Mouse (Mus musculus) liver, postnatal 0 days (tissue): Measurements from ENCODE around the gene Tex14. TPM values are rescaled to one million over a fixed set of nuclear protein-coding genes. Genes with fewer than 3 reads are reported as not detected.
A peak's percentile ranks its signal among the peaks of the same experiment; 100 is the strongest.

Source experiments
- ATAC-seq: fragments of 200-750 bp; cut with Nextera tagmentation; 2 replicates; pipeline ENCODE4 v1.8.0; 2017; ENCODE audit warnings: mild to moderate bottlenecking, moderate library complexity
- DNase-seq: peaks from one replicate; pipeline ENCODE4 v3.0.0-alpha.2; 2016
- H3K27ac ChIP-seq: fragments of 300-500 bp; sonication (generic); 2 replicates; pipeline ENCODE4 v1.5.1; 2014; ENCODE audit warnings: antibody characterized with exemption, moderate library complexity, mild to moderate bottlenecking, low read depth
- H3K27me3 ChIP-seq: fragments of 300-500 bp; sonication (generic); 2 replicates; pipeline ENCODE4 v1.6.1; 2014; ENCODE audit warnings: low read length, control low read depth, mixed read lengths; ENCODE audit not compliant: insufficient read depth
- H3K36me3 ChIP-seq: fragments of 300-500 bp; sonication (generic); replicated peaks from 2 replicates; pipeline ENCODE4 v1.6.1; 2014; ENCODE audit warnings: mild to moderate bottlenecking, control low read depth, low read length, moderate library complexity, mixed read lengths; ENCODE audit not compliant: insufficient read depth
- H3K4me1 ChIP-seq: fragments of 300-500 bp; sonication (generic); 2 replicates; pipeline ENCODE4 v1.6.1; 2014; ENCODE audit warnings: antibody characterized with exemption, mild to moderate bottlenecking, control low read depth; ENCODE audit not compliant: insufficient read depth
- H3K4me2 ChIP-seq: fragments of 300-500 bp; sonication (generic); 2 replicates; pipeline ENCODE4 v1.6.1; 2014; ENCODE audit warnings: low read depth, mild to moderate bottlenecking, low read length, moderate library complexity, mixed read lengths
- H3K4me3 ChIP-seq: fragments of 300-500 bp; sonication (generic); 2 replicates; pipeline ENCODE4 v1.5.1; 2014; ENCODE audit warnings: low read depth, low read length
- H3K9ac ChIP-seq: fragments of 300-500 bp; sonication (generic); replicated peaks from 2 replicates; pipeline ENCODE4 v1.6.1; 2014; ENCODE audit warnings: mild to moderate bottlenecking, moderate library complexity
- H3K9me3 ChIP-seq: fragments of 300-500 bp; sonication (generic); 2 replicates; pipeline ENCODE4 v1.6.1; 2016; ENCODE audit warnings: mild to moderate bottlenecking, control low read depth, low read length, mixed read lengths
- CTCF ChIP-seq: sonication (generic); IDR thresholded peaks from 2 replicates; pipeline ENCODE4 v1.5.1; 2016; ENCODE audit warnings: antibody characterized with exemption, low read depth
- EP300 ChIP-seq: IDR thresholded peaks from 2 replicates; pipeline ENCODE4 v1.6.1; 2016; ENCODE audit warnings: antibody characterized with exemption, low read depth, mild to moderate bottlenecking
- WGBS: fragments of 180-500 bp; shearing (Covaris S2); extraction: QIAGEN DNeasy Blood & Tissue Kit; methylation state at CpG from one replicate; pipeline ENCODE4 v1.1.7; 2014; ENCODE audit not compliant: insufficient replicate concordance; 5-methylcytosine and 5-hydroxymethylcytosine counted together
- polyA plus RNA-seq: library from polyadenylated mRNA; unstranded; fragments of >200 nt; fragmentation: Nextera tagmentation; extraction: Ambion mirVana; gene quantifications from 2 replicates; pipeline ENCODE4 v1.2.1, GENCODE M21; 2015

The Tex14 gene
- polyA plus RNA-seq, 1 experiment from 2014 or later: not detected

DNA sequence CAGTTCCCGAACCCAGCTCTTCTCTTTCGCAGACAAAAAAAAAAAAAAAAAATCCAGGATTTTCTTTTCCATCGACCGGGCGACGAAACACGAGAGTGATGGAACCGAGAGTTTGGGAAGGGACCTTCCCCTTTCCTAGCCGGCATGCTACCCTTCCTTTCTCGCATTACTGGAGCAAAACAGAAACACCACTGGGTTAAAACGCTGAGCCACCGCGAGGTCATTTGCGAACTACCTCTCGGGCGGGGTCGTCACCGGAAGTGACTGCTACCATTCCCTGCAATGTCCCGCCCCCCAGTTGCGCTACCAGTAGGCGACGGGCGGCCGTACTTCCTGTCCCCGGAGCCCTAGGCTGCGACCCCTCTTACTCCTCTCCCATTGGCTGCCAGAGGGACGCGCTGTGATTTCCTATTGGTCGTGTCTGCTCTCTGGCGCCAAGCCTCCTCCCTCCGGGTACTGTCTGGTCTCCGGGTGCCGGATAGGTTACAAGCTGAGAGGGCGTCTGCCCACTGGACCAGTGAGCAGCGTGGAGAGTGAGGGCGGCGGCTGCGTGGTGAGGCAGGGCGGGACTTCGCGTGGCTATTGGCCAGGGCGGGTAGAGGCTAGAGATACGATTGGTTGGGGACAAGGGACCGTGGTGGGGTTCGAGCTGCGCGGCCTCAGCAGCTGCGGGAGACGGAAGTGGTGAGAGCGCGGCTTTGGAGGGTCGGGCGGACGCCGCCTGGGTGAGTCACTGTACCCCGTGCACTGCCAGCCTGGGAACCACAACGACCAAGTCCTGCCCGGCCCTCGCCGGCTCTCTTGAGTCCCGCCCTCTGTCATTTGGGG is 186.9 kb downstream of the Tex14 start, which contains the start of gene Mtmr4:
Mtmr4 (plus strand) TSS at position 637 of the 828 bp plus-strand sequence.
- WGBS: under 1% methylated on average over 48 of the region's 61 CpGs
- peaks cover 46% of the 10 kb centered on the region for H3K4me1 ChIP-seq

DNA sequence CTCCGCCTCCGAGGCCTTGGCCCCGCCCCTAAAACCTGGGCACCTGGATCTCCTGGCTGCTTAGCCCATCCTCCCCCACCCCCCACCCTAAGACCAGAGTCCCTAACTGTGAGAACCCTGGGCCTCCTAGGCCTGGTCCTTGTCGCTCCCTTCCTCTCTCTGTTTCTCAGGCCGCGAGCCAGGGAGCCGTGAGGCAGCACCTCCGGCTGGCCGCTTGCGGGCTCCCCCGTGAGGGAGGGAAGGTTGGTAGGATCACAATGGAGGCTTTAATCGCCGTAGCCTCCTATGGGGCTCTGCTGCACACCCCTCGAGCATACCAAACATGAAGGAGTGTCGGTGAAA is 187.5 kb downstream of the Tex14 start:
- H3K4me2 ChIP-seq: peak overlapping the region; percentile 92
- no peaks in the 10 kb centered on the region for H3K9me3 ChIP-seq
- H3K36me3 ChIP-seq: peaks cover 5% of the 10 kb centered on the region
- DNase-seq (no peak), ATAC-seq (no peak)
- H3K4me1 ChIP-seq: peaks cover 46% of the 10 kb centered on the region
- H3K27ac ChIP-seq: peak overlapping the region; percentile 95
- peak overlapping the region; percentile 82 for H3K4me3 ChIP-seq
- peak; percentile 49 for TF ChIP-seq CTCF
- TF ChIP-seq EP300: 0 out of 2 replicates have a peak, but pooled peaks have one; percentile 41
- WGBS: under 1% methylated on average over 14 of the region's 15 CpGs
- H3K9ac ChIP-seq: peak overlapping the region; percentile 81
- H3K27me3 ChIP-seq: no peaks in the 10 kb centered on the region

More for the DNA sequence above, 186.9 kb downstream of the Tex14 start, which contains the start of gene Mtmr4:
- peak; percentile 51; the same call in 1 of the 2 replicates for TF ChIP-seq EP300
- TF ChIP-seq CTCF: no peak; the same call in 1 of the 2 replicates
- Histone ChIP-seq H3K9me3 (no peaks in the 10 kb centered on the region), H3K27ac (peak within 1 kb of the TSS; percentile 96), H3K27me3 (no peaks in the 10 kb centered on the region), H3K4me2 (peak within 1 kb of the TSS; percentile 92), H3K36me3 (no peaks in the 10 kb centered on the region; the same call in 1 of the 2 replicates), H3K4me3 (peak within 1 kb of the TSS; percentile 82), H3K9ac (peak within 1 kb of the TSS; percentile 89)
- ATAC-seq (peak; percentile 96), DNase-seq (peak; percentile 98)

DNA sequence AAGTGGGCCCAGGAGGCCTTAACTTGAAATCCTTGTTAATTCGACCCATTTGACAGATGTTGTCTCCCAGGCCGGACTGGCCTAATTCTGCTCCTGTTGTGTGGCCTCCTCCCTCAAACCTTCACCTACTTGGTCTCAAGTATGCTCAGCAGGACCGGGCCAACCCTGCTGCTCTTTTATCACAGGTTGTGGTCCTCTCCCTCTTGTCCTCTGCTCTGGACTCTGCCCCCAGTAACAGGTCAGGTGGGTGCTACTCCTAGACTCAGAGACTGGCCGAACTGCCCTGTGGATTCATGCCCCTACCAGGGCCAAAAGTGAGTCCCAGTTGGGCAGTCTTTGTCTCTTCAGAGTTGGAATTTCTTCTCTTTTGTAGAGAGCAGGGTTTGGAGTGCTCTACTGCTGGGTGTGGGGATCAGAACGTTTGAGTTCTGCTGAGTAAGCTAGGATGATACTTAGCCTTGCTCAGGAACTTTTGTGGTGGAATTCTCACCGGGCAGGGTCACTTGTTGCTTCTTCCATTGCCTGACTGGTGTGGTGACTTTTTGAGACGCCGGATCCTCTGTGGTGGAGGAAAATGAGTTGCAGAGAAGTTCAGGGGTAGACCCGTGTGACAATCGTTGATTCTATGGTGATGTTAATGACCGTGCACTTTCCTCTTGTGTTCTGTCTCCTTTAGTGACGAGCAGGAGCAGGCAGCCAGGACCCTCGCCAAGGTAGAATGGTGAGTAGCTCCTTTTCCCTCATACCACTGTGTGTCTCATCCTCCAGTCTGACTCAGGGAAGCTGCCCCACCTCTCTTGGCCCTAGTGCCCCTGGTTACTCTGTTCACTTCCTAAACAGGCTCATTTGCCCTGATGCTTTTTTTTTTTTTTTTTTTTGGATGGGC is 188.1 kb downstream of the Tex14 start:
- Histone ChIP-seq H3K4me1 (peaks cover 46% of the 10 kb centered on the region), H3K27ac (peak overlapping the region; percentile 95), H3K4me2 (peak overlapping the region; percentile 92), H3K9me3 (no peaks in the 10 kb centered on the region), H3K36me3 (peaks cover 10% of the 10 kb centered on the region), H3K27me3 (no peaks in the 10 kb centered on the region), H3K9ac (peak overlapping the region; percentile 81), H3K4me3 (peak overlapping the region; percentile 82)
- no peak for ATAC-seq
- peak; percentile 39 for DNase-seq
- 24% methylated on average over 13 of the region's 13 CpGs for WGBS
- TF ChIP-seq CTCF: no peak
- no peak for TF ChIP-seq EP300

DNA sequence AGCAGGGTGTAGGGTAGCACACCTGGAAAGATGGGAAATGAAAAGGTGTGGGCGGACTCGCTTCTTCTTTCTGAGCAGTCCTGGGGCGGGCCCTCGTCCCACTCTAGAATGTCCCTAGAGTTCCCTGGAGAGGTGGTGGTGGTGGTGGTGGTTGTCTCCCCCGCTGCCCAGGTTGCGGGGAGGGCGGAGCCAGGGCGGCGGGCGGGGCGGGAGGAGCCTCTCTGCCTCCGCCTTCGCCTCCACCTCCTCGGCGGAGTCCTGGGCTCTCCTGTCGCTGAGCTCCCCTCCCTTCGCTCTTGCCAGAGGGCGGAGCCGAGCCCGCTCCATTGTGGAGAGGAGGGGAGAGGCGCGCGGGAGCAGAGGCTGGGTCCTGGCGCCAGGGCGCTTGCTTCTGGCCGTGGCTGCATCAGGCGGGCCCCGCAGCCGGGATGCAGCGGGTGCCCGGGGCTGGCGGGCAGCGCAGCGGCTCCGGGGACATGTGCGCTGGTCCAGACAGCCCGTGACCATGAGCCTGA is 190.5 kb downstream of the Tex14 start:
- peaks cover 39% of the 10 kb centered on the region for H3K4me1 ChIP-seq
- H3K4me2 ChIP-seq: peak overlapping the region; percentile 99
- H3K9ac ChIP-seq: peak overlapping the region; percentile 71
- H3K4me3 ChIP-seq: peak overlapping the region; percentile 58
- H3K36me3 ChIP-seq: peaks cover 33% of the 10 kb centered on the region
- no peaks in the 10 kb centered on the region for H3K9me3 ChIP-seq
- WGBS: 9% methylated on average over 27 of the region's 37 CpGs
- no peak for TF ChIP-seq EP300
- no peak for TF ChIP-seq CTCF
- H3K27me3 ChIP-seq: no peaks in the 10 kb centered on the region
- peak; percentile 87 for DNase-seq
- peak overlapping the region; percentile 55; the same call in 1 of the 2 replicates for H3K27ac ChIP-seq
- no peak for ATAC-seq

DNA sequence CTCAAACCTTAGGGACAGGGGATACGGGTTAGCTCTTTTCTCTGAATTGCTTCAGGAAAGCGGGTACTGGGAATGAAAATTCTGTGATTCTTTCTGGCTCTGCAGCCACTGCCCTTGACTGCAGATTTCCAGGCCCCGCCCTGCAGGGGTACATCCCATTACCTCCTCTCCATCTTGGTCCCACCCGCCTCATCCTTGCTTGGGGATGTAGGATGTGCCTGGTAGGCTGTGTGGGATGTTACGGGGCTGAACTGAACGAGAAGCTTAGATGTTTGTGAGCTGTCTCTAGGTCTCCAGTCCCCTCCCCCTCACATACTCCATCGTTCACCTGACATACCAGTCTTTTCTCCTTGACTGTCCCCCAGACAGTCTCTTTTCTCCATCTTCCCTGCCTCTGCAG is 191.1 kb downstream of the Tex14 start:
- Histone ChIP-seq H3K4me2 (peak overlapping the region; percentile 99), H3K4me1 (peaks cover 34% of the 10 kb centered on the region), H3K36me3 (peaks cover 37% of the 10 kb centered on the region), H3K4me3 (peak overlapping the region; percentile 58), H3K9me3 (no peaks in the 10 kb centered on the region), H3K27ac (peak overlapping the region; percentile 6; the same call in 1 of the 2 replicates), H3K27me3 (no peaks in the 10 kb centered on the region), H3K9ac (peak overlapping the region; percentile 71)
- DNase-seq (no peak), ATAC-seq (no peak)
- TF ChIP-seq CTCF: no peak
- TF ChIP-seq EP300: no peak
- 50% methylated on average over 7 of the region's 7 CpGs for WGBS

DNA sequence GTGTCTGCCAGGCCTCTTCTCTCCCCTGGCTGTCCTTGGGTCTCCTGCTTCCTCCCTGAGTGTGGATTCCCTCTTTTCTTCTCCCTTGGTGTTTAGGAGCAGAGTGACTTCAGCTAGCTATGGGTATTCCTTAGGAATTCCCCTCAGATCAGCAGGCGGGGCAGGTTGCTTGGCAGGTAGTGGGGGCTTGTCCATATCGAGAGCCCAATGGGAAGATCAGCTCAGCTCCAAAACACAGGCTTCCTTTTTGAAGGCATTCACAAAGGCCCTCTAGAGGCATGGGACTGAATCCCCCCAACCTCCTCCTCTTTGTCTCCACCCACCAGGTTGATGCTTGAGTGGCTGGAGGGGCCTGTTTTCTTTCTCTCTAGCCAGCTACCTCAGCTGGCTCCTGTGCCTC is 191.6 kb downstream of the Tex14 start:
- Histone ChIP-seq H3K36me3 (peaks cover 41% of the 10 kb centered on the region), H3K9me3 (no peaks in the 10 kb centered on the region), H3K9ac (no peak overlapping the region), H3K27me3 (no peaks in the 10 kb centered on the region), H3K4me1 (peaks cover 34% of the 10 kb centered on the region), H3K4me2 (peak overlapping the region; percentile 99), H3K27ac (no peak overlapping the region), H3K4me3 (no peak overlapping the region)
- ATAC-seq (no peak), DNase-seq (no peak)
- 67% methylated on average over 2 of the region's 2 CpGs for WGBS
- no peak for TF ChIP-seq CTCF
